ENCODE assay signal across 11 mouse cellular contexts in genomic region chr5:66862151-66862550, GRCm38 (mm10).
DNase-seq lines count a peak whose midpoint lies in the region; ATAC-seq and TF ChIP-seq lines count a peak whose summit lies in the region.
"Had no signal": no experiment of that assay in that cellular context is flagged by ENCODE, and none has a peak within 500 bp of the region (broad histone marks: within the 10 kb centered on the region; RNA-seq: fewer than 3 reads in every experiment).

No protein-coding gene starts in this region.

- no peaks in the 10 kb centered on the region for H3K27me3 ChIP-seq in embryonic facial prominence, embryonic 13.5 days
- H3K27me3 ChIP-seq in embryonic facial prominence, embryonic 10.5 days (replicated peaks; ENCODE audit: low read depth, poor library complexity, severe bottlenecking) = no peaks in the 10 kb centered on the region
- H3K27me3 ChIP-seq in forebrain, embryonic 14.5 days (replicated peaks; ENCODE audit: control insufficient read depth, insufficient read depth, low read length) = no peaks in the 10 kb centered on the region
- H3K27me3 ChIP-seq in thymus, adult 2 months (ENCODE audit: control insufficient read depth, insufficient read depth, low read length) = no peaks in the 10 kb centered on the region
- H3K27me3 ChIP-seq: limb, embryonic 12.5 days had no signal

- no peak overlapping the region for H3K9ac ChIP-seq in embryonic facial prominence, embryonic 13.5 days
- no peak overlapping the region for H3K9ac ChIP-seq in forebrain, embryonic 14.5 days (ENCODE audit: low read length)
- H3K9ac ChIP-seq: limb, embryonic 12.5 days had no signal

- TF ChIP-seq CTCF in lung, adult 2 months (IDR thresholded peaks at IDR 0.05; ENCODE audit: insufficient read depth, low read length) = no peak
- no peak for TF ChIP-seq CTCF in thymus, adult 2 months (IDR thresholded peaks at IDR 0.05; ENCODE audit: borderline replicate concordance, control insufficient read depth, extremely low read depth, insufficient read depth, low read length, poor library complexity)

- ATAC-seq in embryonic facial prominence, embryonic 13.5 days (ENCODE audit: insufficient number of reproducible peaks, insufficient read depth, low FRiP score, low TSS enrichment, low read depth) = no peak
- no peak for ATAC-seq in forebrain, embryonic 14.5 days

- no peaks in the 10 kb centered on the region for H3K9me3 ChIP-seq in embryonic facial prominence, embryonic 13.5 days
- H3K9me3 ChIP-seq in embryonic facial prominence, embryonic 10.5 days = no peaks in the 10 kb centered on the region
- H3K9me3 ChIP-seq in forebrain, embryonic 14.5 days (replicated peaks; ENCODE audit: control insufficient read depth, low read length) = no peaks in the 10 kb centered on the region
- H3K9me3 ChIP-seq: limb, embryonic 12.5 days had no signal

- TF ChIP-seq POLR2A in lung, adult 2 months (IDR thresholded peaks at IDR 0.05; ENCODE audit: borderline replicate concordance, extremely low read depth, low read depth, low read length) = no peak
- TF ChIP-seq POLR2A in thymus, adult 2 months (IDR thresholded peaks at IDR 0.05; ENCODE audit: control insufficient read depth, extremely low read depth, insufficient read depth, low read length, poor library complexity) = no peak

- WGBS in embryonic facial prominence, embryonic 13.5 days = 79% methylated on average over 4 of the region's 4 CpGs
- 86% methylated on average over 4 of the region's 4 CpGs for WGBS in embryonic facial prominence, embryonic 10.5 days
- 38% methylated on average over 4 of the region's 4 CpGs for WGBS in lung, adult 2 months
- WGBS in forebrain, embryonic 14.5 days = 54% methylated on average over 4 of the region's 4 CpGs
- WGBS in thymus, adult 2 months = 93% methylated on average over 4 of the region's 4 CpGs

- no peak overlapping the region for H3K4me2 ChIP-seq in embryonic facial prominence, embryonic 13.5 days
- no peak overlapping the region for H3K4me2 ChIP-seq in forebrain, embryonic 14.5 days (ENCODE audit: low read length)
- H3K4me2 ChIP-seq: limb, embryonic 12.5 days had no signal

- DNase-seq in embryonic facial prominence, embryonic 10.5 days (ENCODE audit: low spot score) = no peak
- DNase-seq in lung, adult 18-20 months = peak; percentile 28 to 60
- no peak for DNase-seq in lung, adult 2 months
- DNase-seq in forebrain, embryonic 14.5 days (ENCODE audit: low spot score) = peak; percentile 49
- peak; percentile 50 to 64 for DNase-seq in lung, postnatal 4 days
- no peak for DNase-seq in thymus, adult 2 months
- DNase-seq in T-cell, adult 2 months (ENCODE audit: low spot score) = no peak
- DNase-seq: heart, adult 2 months had no signal

- H3K4me1 ChIP-seq in embryonic facial prominence, embryonic 13.5 days = peaks cover 19% of the 10 kb centered on the region
- H3K4me1 ChIP-seq in embryonic facial prominence, embryonic 10.5 days = peaks cover 19% of the 10 kb centered on the region
- H3K4me1 ChIP-seq in lung, adult 2 months (ENCODE audit: control insufficient read depth, insufficient read depth, low read length) = peaks cover 23% of the 10 kb centered on the region
- peaks cover 36% of the 10 kb centered on the region for H3K4me1 ChIP-seq in forebrain, embryonic 14.5 days (ENCODE audit: control insufficient read depth, insufficient read depth, low read length)
- H3K4me1 ChIP-seq in thymus, adult 2 months (replicated peaks; ENCODE audit: control insufficient read depth, insufficient read depth, low read length) = no peaks in the 10 kb centered on the region

- 0 out of 2 replicates have a peak overlapping the region, but pooled peaks have one; percentile 3 for H3K27ac ChIP-seq in embryonic facial prominence, embryonic 13.5 days
- H3K27ac ChIP-seq in embryonic facial prominence, embryonic 10.5 days (replicated peaks) = no peak overlapping the region
- peak overlapping the region; percentile 70 for H3K27ac ChIP-seq in forebrain, embryonic 14.5 days (ENCODE audit: low read depth, low read length)
- H3K27ac ChIP-seq in thymus, adult 2 months (ENCODE audit: control insufficient read depth, insufficient read depth, low read length) = no peak overlapping the region
- H3K27ac ChIP-seq: limb, embryonic 12.5 days; macrophage had no signal

- no peaks in the 10 kb centered on the region for H3K36me3 ChIP-seq in embryonic facial prominence, embryonic 13.5 days
- H3K36me3 ChIP-seq in embryonic facial prominence, embryonic 10.5 days (replicated peaks) = no peaks in the 10 kb centered on the region
- no peaks in the 10 kb centered on the region for H3K36me3 ChIP-seq in forebrain, embryonic 14.5 days (ENCODE audit: control insufficient read depth, insufficient read depth, low read length)
- H3K36me3 ChIP-seq in thymus, adult 2 months (ENCODE audit: control insufficient read depth, insufficient read depth, low read length) = no peaks in the 10 kb centered on the region
- H3K36me3 ChIP-seq: limb, embryonic 12.5 days had no signal

- H3K4me3 ChIP-seq in embryonic facial prominence, embryonic 13.5 days = no peak overlapping the region
- H3K4me3 ChIP-seq in embryonic facial prominence, embryonic 10.5 days = no peak overlapping the region
- no peak overlapping the region for H3K4me3 ChIP-seq in lung, adult 2 months (replicated peaks; ENCODE audit: extremely low read depth, low read depth, low read length)
- no peak overlapping the region for H3K4me3 ChIP-seq in forebrain, embryonic 14.5 days (ENCODE audit: low read depth, low read length)
- H3K4me3 ChIP-seq in thymus, adult 2 months (ENCODE audit: control insufficient read depth, insufficient read depth, low read length) = no peak overlapping the region
- H3K4me3 ChIP-seq: heart, adult 2 months; limb, embryonic 12.5 days had no signal

Comparison
In these comparisons a context has a peak if more than half of its experiments do, and no peak if none do; other contexts are left out.
1. H3K27ac ChIP-seq: peak in embryonic facial prominence, embryonic 13.5 days (single experiment) and forebrain, embryonic 14.5 days (single experiment); none in embryonic facial prominence, embryonic 10.5 days (single experiment) and thymus, adult 2 months (single experiment).
2. DNase-seq: peak in lung, adult 18-20 months (2 of 2), forebrain, embryonic 14.5 days (single experiment) and lung, postnatal 4 days (2 of 2); none in embryonic facial prominence, embryonic 10.5 days (single experiment), lung, adult 2 months (single experiment), thymus, adult 2 months (single experiment) and T-cell, adult 2 months (single experiment).